Mouse (Mus musculus): ENCODE results near the gene Abtb2.

The Abtb2 gene

GRCm38 (mm10) chr2:103618407-103618806 lies 52.3 kb downstream of the Abtb2 start:
- DNase-seq (ENCODE audit: low spot score in 2 of 2) = no peak

GRCm38 (mm10) chr2:103622950-103623349 lies 56.8 kb downstream of the Abtb2 start:
- DNase-seq (ENCODE audit: low spot score in 2 of 2) = no peak

GRCm38 (mm10) chr2:103625349-103625932 lies 59.3 kb downstream of the Abtb2 start:
- DNase-seq (ENCODE audit: low spot score in 2 of 2) = no peak

- DNase-seq (ENCODE audit: low spot score in 2 of 2) = no peak
Measured at GRCm38 (mm10) chr2:103627101-103627500, 61.0 kb downstream of the Abtb2 start.

- DNase-seq (ENCODE audit: low spot score in 2 of 2) = no peak
Measured at GRCm38 (mm10) chr2:103629956-103630355, 63.8 kb downstream of the Abtb2 start.

GRCm38 (mm10) chr2:103631293-103631717 lies 65.2 kb downstream of the Abtb2 start:
- no peak for DNase-seq (ENCODE audit: low spot score in 2 of 2)

- DNase-seq (ENCODE audit: low spot score in 2 of 2) = no peak
Measured at GRCm38 (mm10) chr2:103632136-103632925, 66.2 kb downstream of the Abtb2 start.

GRCm38 (mm10) chr2:103632926-103633250 lies 66.8 kb downstream of the Abtb2 start:
- DNase-seq (ENCODE audit: low spot score in 2 of 2) = no peak

GRCm38 (mm10) chr2:103635731-103636487 lies 69.8 kb downstream of the Abtb2 start:
- DNase-seq (ENCODE audit: low spot score in 2 of 2) = no peak

GRCm38 (mm10) chr2:103637385-103637784 lies 71.3 kb downstream of the Abtb2 start:
- no peak for DNase-seq (ENCODE audit: low spot score in 2 of 2)

- DNase-seq (ENCODE audit: low spot score in 2 of 2) = no peak
Measured at GRCm38 (mm10) chr2:103637943-103638342, 71.8 kb downstream of the Abtb2 start.

- DNase-seq (ENCODE audit: low spot score in 2 of 2) = no peak
Measured at GRCm38 (mm10) chr2:103639701-103640100, 73.6 kb downstream of the Abtb2 start.

GRCm38 (mm10) chr2:103640861-103641260 lies 74.8 kb downstream of the Abtb2 start:
- DNase-seq (ENCODE audit: low spot score in 2 of 2) = no peak

- DNase-seq (ENCODE audit: low spot score in 2 of 2) = no peak
Measured at GRCm38 (mm10) chr2:103643584-103644211, 77.6 kb downstream of the Abtb2 start.

GRCm38 (mm10) chr2:103644418-103644817 lies 78.3 kb downstream of the Abtb2 start:
- DNase-seq (ENCODE audit: low spot score in 2 of 2) = no peak

GRCm38 (mm10) chr2:103650314-103650879 lies 84.3 kb downstream of the Abtb2 start:
- no peak for DNase-seq (ENCODE audit: low spot score in 2 of 2)

- DNase-seq (ENCODE audit: low spot score in 2 of 2) = no peak
Measured at GRCm38 (mm10) chr2:103652121-103652520, 86.0 kb downstream of the Abtb2 start.

GRCm38 (mm10) chr2:103655037-103655436 lies 88.9 kb downstream of the Abtb2 start:
- DNase-seq (ENCODE audit: low spot score in 2 of 2) = no peak

- no peak for DNase-seq (ENCODE audit: low spot score in 2 of 2)
Measured at GRCm38 (mm10) chr2:103656028-103656427, 89.9 kb downstream of the Abtb2 start.

GRCm38 (mm10) chr2:103659167-103659566 lies 93.1 kb downstream of the Abtb2 start:
- DNase-seq (ENCODE audit: low spot score in 2 of 2) = no peak

- DNase-seq (ENCODE audit: low spot score in 2 of 2) = no peak
Measured at GRCm38 (mm10) chr2:103659648-103660556, 93.8 kb downstream of the Abtb2 start.

Measured in urinary bladder, postnatal 4 days (tissue).